Mouse (Mus musculus): Measurements from ENCODE around the gene Hist1h1b.
"Not testable (repeated sequence)": the region's sequence is repeated elsewhere in the genome, so short reads cannot be mapped to it uniquely, and the experiment has no call there.

Hist1h1b gene

GRCm38 (mm10) chr13:21779767-21780731 is at the start of gene Hist1h1b:
Gene Hist1h1b (minus strand): TSS chr13:21780625.
- peak; percentile 14 for DNase-seq (ENCODE audit: low read depth in 2 of 2, low spot score in 2 of 2)

GRCm38 (mm10) chr13:21828511-21828910 is 48.1 kb upstream of the Hist1h1b start:
- DNase-seq (ENCODE audit: low read depth in 2 of 2, low spot score in 2 of 2) = no peak

- not testable (repeated sequence) for DNase-seq (ENCODE audit: low read depth in 2 of 2, low spot score in 2 of 2)
Observed at GRCm38 (mm10) chr13:21820082-21820890, 39.9 kb upstream of the Hist1h1b start.

GRCm38 (mm10) chr13:21812092-21812491 is 31.7 kb upstream of the Hist1h1b start:
- DNase-seq (ENCODE audit: low read depth in 2 of 2, low spot score in 2 of 2) = not testable (repeated sequence)

GRCm38 (mm10) chr13:21811539-21811938 is 31.1 kb upstream of the Hist1h1b start, which contains the start of gene Hist1h4m:
Gene Hist1h4m (plus strand): TSS chr13:21811746.
- peak; percentile 14 to 28 for DNase-seq (ENCODE audit: low read depth in 2 of 2, low spot score in 2 of 2)

- not testable (repeated sequence) for DNase-seq (ENCODE audit: low read depth in 2 of 2, low spot score in 2 of 2)
Observed at GRCm38 (mm10) chr13:21811074-21811473, 30.6 kb upstream of the Hist1h1b start.

GRCm38 (mm10) chr13:21810073-21810472 is 29.6 kb upstream of the Hist1h1b start, which contains the start of the genes Hist1h2bq and Hist1h2ao:
Gene Hist1h2bq (minus strand): TSS chr13:21810197.
Gene Hist1h2ao (plus strand): TSS chr13:21810465.
- not testable (repeated sequence) for DNase-seq (ENCODE audit: low read depth in 2 of 2, low spot score in 2 of 2)

GRCm38 (mm10) chr13:21803058-21803457 is 22.6 kb upstream of the Hist1h1b start:
- not testable (repeated sequence) for DNase-seq (ENCODE audit: low read depth in 2 of 2, low spot score in 2 of 2)

GRCm38 (mm10) chr13:21797163-21797562 is 16.7 kb upstream of the Hist1h1b start:
- DNase-seq (ENCODE audit: low read depth in 2 of 2, low spot score in 2 of 2) = not testable (repeated sequence)

- no peak for DNase-seq (ENCODE audit: low read depth in 2 of 2, low spot score in 2 of 2)
Observed at GRCm38 (mm10) chr13:21795584-21795983, 15.2 kb upstream of the Hist1h1b start.

GRCm38 (mm10) chr13:21790601-21791283 is 10.3 kb upstream of the Hist1h1b start:
- DNase-seq (ENCODE audit: low read depth in 2 of 2, low spot score in 2 of 2) = no peak

GRCm38 (mm10) chr13:21789925-21790324 is 9.5 kb upstream of the Hist1h1b start:
- DNase-seq (ENCODE audit: low read depth in 2 of 2, low spot score in 2 of 2) = no peak

- no peak for DNase-seq (ENCODE audit: low read depth in 2 of 2, low spot score in 2 of 2)
Observed at GRCm38 (mm10) chr13:21787760-21788593, 7.6 kb upstream of the Hist1h1b start.

GRCm38 (mm10) chr13:21786899-21787629 is 6.6 kb upstream of the Hist1h1b start, which contains the start of the genes Hist1h2an and Hist1h2bp:
Gene Hist1h2an (minus strand): TSS chr13:21787218.
Gene Hist1h2bp (plus strand): TSS chr13:21787461.
- peak; percentile 73 to 78 for DNase-seq (ENCODE audit: low read depth in 2 of 2, low spot score in 2 of 2)

- DNase-seq (ENCODE audit: low read depth in 2 of 2, low spot score in 2 of 2) = no peak
Observed at GRCm38 (mm10) chr13:21786189-21786898, 5.9 kb upstream of the Hist1h1b start.

GRCm38 (mm10) chr13:21784311-21784710 is 3.9 kb upstream of the Hist1h1b start:
- no peak for DNase-seq (ENCODE audit: low read depth in 2 of 2, low spot score in 2 of 2)

- peak; percentile 6 to 49 for DNase-seq (ENCODE audit: low read depth in 2 of 2, low spot score in 2 of 2)
Observed at GRCm38 (mm10) chr13:21783734-21784161, 3.3 kb upstream of the Hist1h1b start.

GRCm38 (mm10) chr13:21783255-21783617 is 2.8 kb upstream of the Hist1h1b start, which contains the start of gene Hist1h3i:
Gene Hist1h3i (minus strand): TSS chr13:21783370.
- peak; percentile 45 to 63 for DNase-seq (ENCODE audit: low read depth in 2 of 2, low spot score in 2 of 2)
